Mouse (Mus musculus) cerebellum, adult 11 months (tissue): ENCODE measurements around the gene Pcmt1.

Source experiments
- DNase-seq: peaks from one replicate; pipeline ENCODE4 v3.0.0; 2022

The Pcmt1 gene

GRCm38 (mm10) chr10:7680731-7681301 is at the start of gene Pcmt1, which contains the start of gene Lats1:
Pcmt1 (minus strand) TSS chr10:7681136.
Lats1 (plus strand) TSS chr10:7681214.
- DNase-seq = peak; percentile 78

DNA sequence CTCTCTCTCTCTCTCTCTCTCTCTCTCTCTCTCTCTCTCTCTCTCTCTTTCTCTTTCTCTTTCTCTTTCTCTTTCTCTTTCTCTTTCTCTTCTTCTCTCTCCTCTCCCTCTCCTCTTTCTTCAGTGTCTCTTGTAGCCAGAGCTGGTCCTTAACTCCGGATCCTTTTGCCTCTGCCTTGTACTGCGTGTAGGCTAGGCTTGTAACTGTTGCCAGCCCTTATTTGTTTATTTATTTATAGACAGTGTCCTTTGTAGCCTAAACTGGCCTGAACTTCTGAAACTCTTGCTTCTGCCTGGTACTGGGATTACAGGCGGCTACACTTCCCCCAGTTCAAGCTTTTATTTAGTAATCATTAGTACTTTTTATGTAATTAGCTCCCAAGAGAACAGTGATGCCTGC is 46.1 kb upstream of the Pcmt1 start:
- DNase-seq = no peak

- no peak for DNase-seq
Observed at GRCm38 (mm10) chr10:7726501-7726812, 45.5 kb upstream of the Pcmt1 start.

DNA sequence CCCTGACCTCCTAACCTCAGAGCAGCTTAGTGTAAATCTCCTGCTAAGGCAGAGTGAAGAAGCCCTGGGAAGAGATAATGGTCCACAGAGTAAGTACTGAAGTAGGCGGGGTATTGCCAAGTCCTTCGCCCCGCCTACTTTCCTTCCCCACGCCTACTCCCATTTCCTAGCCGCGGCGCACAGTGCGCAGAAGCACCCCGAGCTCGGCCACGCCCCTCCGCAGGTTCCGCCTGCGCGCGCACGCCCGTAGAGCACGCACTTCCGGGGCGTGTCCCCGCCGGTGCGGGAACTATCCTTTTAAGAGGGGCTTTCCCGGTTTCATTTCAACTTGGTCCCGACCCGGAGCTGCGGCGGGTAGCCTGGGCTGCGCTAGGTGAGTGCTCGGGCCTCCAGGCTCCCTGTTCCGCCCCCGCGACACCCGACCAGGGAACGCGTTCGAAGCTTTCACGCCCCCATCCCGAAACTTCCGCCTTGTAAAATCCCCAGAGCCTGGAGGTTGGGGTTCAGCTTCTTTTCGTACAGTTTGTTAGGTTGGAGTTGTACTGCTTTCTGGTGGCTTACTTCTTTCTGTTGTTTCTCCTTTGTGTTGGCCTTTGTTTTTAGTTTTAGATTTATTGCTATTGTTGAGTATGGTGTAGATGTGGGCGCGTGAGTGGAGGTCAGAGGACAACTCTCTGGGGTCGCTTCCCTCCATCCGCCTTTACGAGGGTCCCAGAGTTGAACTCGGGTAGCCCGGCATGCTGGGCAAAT is 45.0 kb upstream of the Pcmt1 start, which contains the start of gene Katna1:
TSS of gene Katna1 (plus strand) at position 250 of the 750 bp plus-strand sequence.
- peak; percentile 85 for DNase-seq

- no peak for DNase-seq
Observed at GRCm38 (mm10) chr10:7715056-7715455, 34.1 kb upstream of the Pcmt1 start.

GRCm38 (mm10) chr10:7712506-7712905 is 31.6 kb upstream of the Pcmt1 start:
- DNase-seq = no peak

DNA sequence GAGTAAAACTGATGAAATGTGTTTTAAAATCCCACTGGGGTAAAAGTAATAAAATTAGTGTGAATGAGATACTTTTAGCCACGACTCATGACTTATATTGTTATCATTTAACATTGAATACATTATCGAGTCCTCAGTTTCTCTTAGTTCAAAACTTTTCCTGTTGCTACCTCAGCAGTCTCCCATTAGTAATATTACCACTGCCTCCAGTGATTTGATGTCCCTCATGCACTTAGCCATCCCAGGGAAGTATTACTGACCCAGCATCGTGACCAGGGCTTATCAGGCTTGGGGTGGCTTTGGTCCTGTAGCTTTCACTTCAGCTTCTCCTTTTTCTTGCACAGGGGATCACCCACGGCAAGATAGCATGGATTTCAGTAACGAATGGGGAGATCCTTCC is 29.2 kb upstream of the Pcmt1 start:
- DNase-seq = no peak

- no peak for DNase-seq
Observed at GRCm38 (mm10) chr10:7702586-7702985, 21.6 kb upstream of the Pcmt1 start.

DNA sequence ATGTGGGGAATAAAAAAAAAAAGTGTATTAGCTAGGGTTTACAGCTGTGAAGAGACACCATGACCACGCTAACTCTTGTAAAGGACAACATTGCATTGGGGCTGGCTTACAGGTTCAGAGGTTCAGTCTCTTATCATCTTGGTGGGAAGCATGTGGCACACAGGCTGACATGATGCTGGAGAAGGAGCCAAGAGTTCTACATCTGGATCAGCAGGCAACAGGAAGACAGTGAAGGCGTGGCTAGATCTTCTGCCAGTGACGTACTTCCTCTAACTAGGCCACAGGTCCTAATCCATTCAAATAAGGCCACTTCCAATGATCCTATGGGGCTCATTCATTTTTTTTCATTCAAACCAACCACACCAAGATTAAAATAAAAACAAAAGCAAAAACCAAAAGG is 19.2 kb upstream of the Pcmt1 start:
- DNase-seq = no peak

GRCm38 (mm10) chr10:7695286-7695685 is 14.3 kb upstream of the Pcmt1 start:
- no peak for DNase-seq

DNA sequence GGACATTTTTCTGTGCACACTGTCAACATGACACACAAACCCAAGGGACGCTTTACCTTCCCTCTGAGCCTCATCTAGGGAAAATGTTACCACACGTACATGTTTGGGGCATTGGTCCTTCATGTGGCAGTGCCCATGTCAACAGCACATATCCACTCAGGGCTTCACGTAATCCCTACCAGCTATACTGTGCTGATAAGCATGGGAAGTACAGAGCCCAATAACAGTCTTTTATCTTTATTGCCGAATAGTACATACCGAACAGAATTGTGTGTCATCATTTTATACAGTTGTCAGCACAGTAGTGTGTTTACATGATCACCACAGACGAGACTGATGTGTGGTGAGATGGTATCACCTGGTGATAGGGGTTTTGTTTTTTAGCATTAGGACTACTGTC is 6.0 kb upstream of the Pcmt1 start:
- DNase-seq = no peak

DNA sequence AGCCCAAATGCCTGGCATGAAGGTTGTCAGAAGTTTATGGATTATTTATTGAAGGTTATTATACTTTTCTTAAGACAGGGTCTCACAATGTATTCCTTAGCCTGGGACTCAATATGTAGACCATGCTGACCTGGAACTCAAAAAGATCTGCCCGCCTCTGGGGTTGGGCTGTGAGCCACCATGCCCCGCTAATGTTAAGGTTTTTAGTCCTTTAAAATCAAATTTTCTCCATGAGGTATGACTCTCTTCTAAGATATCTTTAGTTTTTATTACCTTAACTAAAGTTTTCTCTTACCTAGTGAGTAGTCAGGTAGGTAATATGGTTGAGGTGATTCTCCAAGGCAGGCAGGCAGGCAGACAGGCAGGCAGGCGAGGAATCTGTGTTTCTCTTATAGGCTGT is 1.3 kb upstream of the Pcmt1 start:
- DNase-seq = no peak

DNA sequence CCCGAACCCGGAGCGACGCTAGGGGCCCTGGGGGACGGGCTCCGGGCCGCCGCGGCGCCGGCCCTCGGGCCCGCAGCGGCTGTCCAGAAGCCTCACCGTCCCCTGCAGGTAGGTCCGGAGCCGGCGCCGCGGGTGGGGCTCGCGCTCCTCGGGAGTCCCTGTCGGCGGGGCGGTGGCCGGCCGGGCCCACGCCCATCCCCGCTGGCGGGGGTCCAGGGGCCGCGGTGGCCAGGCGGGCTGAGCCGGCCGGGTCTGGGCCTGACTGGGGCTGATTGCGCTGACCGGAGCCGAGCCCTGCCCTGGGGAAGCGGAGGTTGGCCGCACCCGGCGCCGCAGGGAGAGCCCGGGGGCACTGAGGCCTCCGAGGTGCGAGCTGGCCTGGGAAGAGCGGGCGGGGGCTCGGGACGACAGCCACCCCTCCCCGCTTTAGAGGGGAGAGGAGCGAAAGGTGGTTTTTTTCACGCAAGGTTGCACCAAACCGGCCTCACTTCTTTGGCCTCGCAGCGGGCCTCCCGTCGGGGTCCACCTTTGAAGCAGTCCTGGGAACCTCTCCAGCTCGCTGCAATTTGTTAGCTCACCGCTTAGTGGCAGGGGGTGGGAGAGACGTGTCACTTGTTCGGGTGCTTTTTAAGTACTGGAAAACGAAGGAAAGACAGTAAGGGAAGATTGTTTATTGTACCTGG is 548 bp upstream of the Pcmt1 start:
- DNase-seq = peak; percentile 57

GRCm38 (mm10) chr10:7673673-7674072 is 7.3 kb downstream of the Pcmt1 start:
- no peak for DNase-seq

DNA sequence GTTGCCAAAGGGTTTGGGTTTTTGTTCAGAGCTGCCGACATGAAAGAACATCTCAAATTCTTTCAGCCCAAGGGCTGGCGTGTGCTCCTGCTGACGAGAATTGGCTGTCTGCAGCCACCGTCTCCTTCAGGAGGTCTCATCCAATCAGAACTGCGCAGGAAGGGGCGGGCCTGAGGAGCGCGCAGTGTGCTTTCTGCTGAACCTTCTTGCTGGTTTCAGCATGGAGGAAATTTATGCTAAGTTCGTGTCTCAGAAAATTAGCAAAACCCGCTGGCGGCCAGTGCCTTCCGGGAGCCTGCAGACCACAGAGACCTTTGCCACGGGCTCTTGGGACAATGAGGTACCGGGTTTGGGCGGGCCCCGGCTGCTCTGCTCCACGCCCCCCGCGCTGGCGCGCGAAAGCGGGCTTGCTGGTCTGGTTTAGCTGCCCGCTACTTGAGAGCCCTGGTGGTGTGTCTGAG is 13.6 kb downstream of the Pcmt1 start, which contains the start of gene Nup43:
TSS of gene Nup43 (plus strand) at position 162 of the 461 bp plus-strand sequence.
- peak; percentile 83 for DNase-seq

GRCm38 (mm10) chr10:7664889-7665288 is 16.0 kb downstream of the Pcmt1 start:
- no peak for DNase-seq

- no peak for DNase-seq
Observed at GRCm38 (mm10) chr10:7664027-7664526, 16.9 kb downstream of the Pcmt1 start.

- DNase-seq = peak; percentile 92
Observed at GRCm38 (mm10) chr10:7663159-7664026, 17.5 kb downstream of the Pcmt1 start.

- DNase-seq = no peak
Observed at GRCm38 (mm10) chr10:7662471-7663141, 18.3 kb downstream of the Pcmt1 start.

GRCm38 (mm10) chr10:7651057-7651456 is 29.9 kb downstream of the Pcmt1 start:
- DNase-seq = no peak

DNA sequence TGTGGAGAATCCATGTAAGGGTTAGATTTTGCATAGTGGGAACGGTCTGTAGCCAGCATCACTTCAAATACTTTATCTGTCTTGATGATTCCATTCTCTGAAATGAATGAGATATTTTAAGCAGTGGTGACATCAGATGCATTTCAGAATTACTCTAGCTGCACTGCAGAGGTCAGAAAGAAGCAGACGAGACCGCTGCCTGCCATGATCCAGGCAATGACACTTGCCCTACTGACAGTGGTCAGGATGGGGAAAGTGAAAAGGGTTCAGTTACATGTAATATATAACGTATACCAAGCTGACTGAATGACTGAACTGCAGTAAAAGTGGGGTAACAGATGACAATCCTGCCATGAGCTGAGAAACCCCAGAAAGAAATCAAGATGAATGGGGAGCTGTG is 31.9 kb downstream of the Pcmt1 start:
- no peak for DNase-seq

DNA sequence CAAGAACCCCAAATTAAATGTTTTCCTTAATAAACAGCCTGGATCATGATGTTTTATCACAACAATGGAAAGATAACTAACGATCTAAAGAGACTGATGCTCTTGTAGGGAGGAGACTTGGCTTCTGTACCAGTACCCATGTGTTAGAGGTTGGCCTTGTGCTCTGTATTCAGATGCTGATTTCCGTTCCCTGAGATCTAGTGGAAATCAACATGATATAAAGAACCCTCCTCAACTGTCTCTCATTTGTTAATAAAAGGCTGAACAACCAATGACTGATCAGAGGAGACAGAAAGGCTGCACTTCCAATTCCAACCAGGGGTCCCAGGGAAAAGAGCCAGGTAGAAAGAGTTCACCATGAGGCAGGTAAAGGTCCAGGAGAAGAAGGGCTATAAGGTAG is 35.0 kb downstream of the Pcmt1 start:
- DNase-seq = no peak
